Mouse (Mus musculus) urinary bladder, postnatal 25 days (tissue): ENCODE results near the gene BC049352.

Experiments used
- DNase-seq: peaks from one replicate; pipeline ENCODE4 v3.0.0; 2022; ENCODE audit warnings: low spot score

The BC049352 gene

GRCm38 (mm10) chr9:45250306-45250705 is 68.5 kb downstream of the BC049352 start:
- no peak for DNase-seq

- DNase-seq, result no peak
These were observed 69.5 kb downstream of the BC049352 start for GRCm38 (mm10) chr9:45251281-45251680.

- DNase-seq, result no peak
These were observed 70.2 kb downstream of the BC049352 start for GRCm38 (mm10) chr9:45251990-45252389.

- DNase-seq, result no peak
These were observed 70.6 kb downstream of the BC049352 start for GRCm38 (mm10) chr9:45252395-45252794.

- DNase-seq, result no peak
These were observed 72.2 kb downstream of the BC049352 start for GRCm38 (mm10) chr9:45254021-45254420.

- no peak for DNase-seq
These were observed 72.8 kb downstream of the BC049352 start for GRCm38 (mm10) chr9:45254605-45255004.

GRCm38 (mm10) chr9:45255431-45255830 is 73.6 kb downstream of the BC049352 start:
- no peak for DNase-seq

GRCm38 (mm10) chr9:45255967-45256366 is 74.2 kb downstream of the BC049352 start:
- no peak for DNase-seq

- DNase-seq, result no peak
These were observed 77.3 kb downstream of the BC049352 start for GRCm38 (mm10) chr9:45259065-45259464.

- peak; percentile 22 for DNase-seq
These were observed 79.7 kb downstream of the BC049352 start for GRCm38 (mm10) chr9:45261466-45261865.

- no peak for DNase-seq
These were observed 80.1 kb downstream of the BC049352 start for GRCm38 (mm10) chr9:45261872-45262271.

GRCm38 (mm10) chr9:45267099-45267498 is 85.3 kb downstream of the BC049352 start:
- DNase-seq, result no peak

- no peak for DNase-seq
These were observed 86.3 kb downstream of the BC049352 start for GRCm38 (mm10) chr9:45268079-45268478.

GRCm38 (mm10) chr9:45268597-45269325 is 87.0 kb downstream of the BC049352 start, which contains the start of gene Il10ra:
Gene Il10ra (minus strand): TSS chr9:45269149.
- DNase-seq, result peak; percentile 19

GRCm38 (mm10) chr9:45272213-45272612 is 90.4 kb downstream of the BC049352 start:
- DNase-seq, result no peak

GRCm38 (mm10) chr9:45274218-45274617 is 92.4 kb downstream of the BC049352 start:
- DNase-seq, result no peak

GRCm38 (mm10) chr9:45274635-45275034 is 92.8 kb downstream of the BC049352 start:
- no peak for DNase-seq

GRCm38 (mm10) chr9:45280059-45280458 is 98.3 kb downstream of the BC049352 start:
- DNase-seq, result no peak

GRCm38 (mm10) chr9:45280891-45281290 is 99.1 kb downstream of the BC049352 start:
- DNase-seq, result no peak

GRCm38 (mm10) chr9:45282466-45282865 is 100.7 kb downstream of the BC049352 start:
- DNase-seq, result no peak

- no peak for DNase-seq
These were observed 109.8 kb downstream of the BC049352 start for GRCm38 (mm10) chr9:45291481-45292168.

GRCm38 (mm10) chr9:45294210-45295011 is 112.6 kb downstream of the BC049352 start:
- no peak for DNase-seq
